Mouse (Mus musculus) c-Kit-negative CD71-positive TER-119-positive erythroid progenitor cells, embryonic 14.5 days (primary cell): Measurements from ENCODE around the gene Wwp2.
"Not testable (repeated sequence)": the region's sequence is repeated elsewhere in the genome, so short reads cannot be mapped to it uniquely, and the experiment has no call there.

Experiments
- DNase-seq: peaks from one replicate; pipeline ENCODE4 v3.0.0-alpha.2; 2013; ENCODE audit warnings: low read depth, low spot score

Wwp2 gene

GRCm38 (mm10) chr8:107473369-107473768, 37.2 kb downstream of the Wwp2 start:
- no peak for DNase-seq

- DNase-seq, result no peak
These were observed 39.4 kb downstream of the Wwp2 start for GRCm38 (mm10) chr8:107475613-107476012.

GRCm38 (mm10) chr8:107476786-107477185, 40.6 kb downstream of the Wwp2 start:
- DNase-seq, result not testable (repeated sequence)

- DNase-seq, result no peak
These were observed 42.6 kb downstream of the Wwp2 start for GRCm38 (mm10) chr8:107478728-107479127.

GRCm38 (mm10) chr8:107480436-107480835, 44.3 kb downstream of the Wwp2 start:
- DNase-seq, result no peak

GRCm38 (mm10) chr8:107483250-107483649, 47.1 kb downstream of the Wwp2 start:
- DNase-seq, result no peak

- DNase-seq, result no peak
These were observed 48.8 kb downstream of the Wwp2 start for GRCm38 (mm10) chr8:107484956-107485355.

- no peak for DNase-seq
These were observed 52.4 kb downstream of the Wwp2 start for GRCm38 (mm10) chr8:107488551-107488950.

- peak; percentile 25 for DNase-seq
These were observed 52.9 kb downstream of the Wwp2 start for GRCm38 (mm10) chr8:107489086-107489485.

GRCm38 (mm10) chr8:107489921-107490320, 53.8 kb downstream of the Wwp2 start:
- no peak for DNase-seq

- no peak for DNase-seq
These were observed 54.5 kb downstream of the Wwp2 start for GRCm38 (mm10) chr8:107490649-107491048.

GRCm38 (mm10) chr8:107491212-107491611, 55.0 kb downstream of the Wwp2 start:
- DNase-seq, result no peak

- no peak for DNase-seq
These were observed 55.7 kb downstream of the Wwp2 start for GRCm38 (mm10) chr8:107491831-107492230.

- DNase-seq, result no peak
These were observed 56.6 kb downstream of the Wwp2 start for GRCm38 (mm10) chr8:107492802-107493201.

- no peak for DNase-seq
These were observed 59.3 kb downstream of the Wwp2 start for GRCm38 (mm10) chr8:107495425-107495824.

GRCm38 (mm10) chr8:107497708-107498107, 61.5 kb downstream of the Wwp2 start:
- DNase-seq, result no peak

- DNase-seq, result no peak
These were observed 62.2 kb downstream of the Wwp2 start for GRCm38 (mm10) chr8:107498390-107498789.

- DNase-seq, result no peak
These were observed 62.6 kb downstream of the Wwp2 start for GRCm38 (mm10) chr8:107498806-107499205.

GRCm38 (mm10) chr8:107499519-107499918, 63.4 kb downstream of the Wwp2 start:
- no peak for DNase-seq

- DNase-seq, result no peak
These were observed 66.2 kb downstream of the Wwp2 start for GRCm38 (mm10) chr8:107502407-107502806.

GRCm38 (mm10) chr8:107502922-107503321, 66.8 kb downstream of the Wwp2 start:
- DNase-seq, result no peak

GRCm38 (mm10) chr8:107503354-107503753, 67.2 kb downstream of the Wwp2 start:
- no peak for DNase-seq

GRCm38 (mm10) chr8:107504239-107504985, 68.2 kb downstream of the Wwp2 start:
- DNase-seq, result no peak

- DNase-seq, result no peak
These were observed 69.1 kb downstream of the Wwp2 start for GRCm38 (mm10) chr8:107505271-107505670.
